Mouse (Mus musculus): Measurements from ENCODE around the gene Pid1. TPM values are rescaled to one million over a fixed set of nuclear protein-coding genes. Genes with fewer than 3 reads are reported as not detected.

Pid1 gene
- polyA plus RNA-seq, 1 experiment from 2014 or later, result 9.7 TPM

GRCm38 (mm10) chr1:84299719-84300118 is 64.3 kb downstream of the Pid1 start:
- Histone ChIP-seq H3K27ac (ENCODE audit: low read length) (no peak overlapping the region), H3K4me2 (ENCODE audit: low read depth, low read length) (no peak overlapping the region), H3K9me3 (replicated peaks; ENCODE audit: control insufficient read depth, low read length) (peaks cover 3% of the 10 kb centered on the region), H3K4me3 (ENCODE audit: low read length) (no peak overlapping the region), H3K36me3 (ENCODE audit: control insufficient read depth, insufficient read depth) (no peaks in the 10 kb centered on the region), H3K27me3 (ENCODE audit: control insufficient read depth, insufficient read depth, low read length) (no peaks in the 10 kb centered on the region), H3K4me1 (ENCODE audit: control insufficient read depth, insufficient read depth, low read length) (no peaks in the 10 kb centered on the region), H3K9ac (ENCODE audit: low read length) (no peak overlapping the region)
- 74% methylated on average over 1 of the region's 1 CpGs for WGBS
- ATAC-seq (replicated peaks; ENCODE audit: extremely low read depth, insufficient read depth, low FRiP score), result no peak

- Histone ChIP-seq H3K9me3 (replicated peaks; ENCODE audit: control insufficient read depth, low read length) (no peaks in the 10 kb centered on the region), H3K4me2 (ENCODE audit: low read depth, low read length) (0 out of 2 replicates have a peak overlapping the region, but pooled peaks have one; percentile 25), H3K27ac (ENCODE audit: low read length) (no peak overlapping the region), H3K27me3 (ENCODE audit: control insufficient read depth, insufficient read depth, low read length) (peaks cover 17% of the 10 kb centered on the region), H3K9ac (ENCODE audit: low read length) (no peak overlapping the region), H3K4me3 (ENCODE audit: low read length) (no peak overlapping the region), H3K36me3 (ENCODE audit: control insufficient read depth, insufficient read depth) (no peaks in the 10 kb centered on the region), H3K4me1 (ENCODE audit: control insufficient read depth, insufficient read depth, low read length) (peaks cover 4% of the 10 kb centered on the region)
- WGBS, result 27% methylated on average over 6 of the region's 6 CpGs
- no peak for ATAC-seq (replicated peaks; ENCODE audit: extremely low read depth, insufficient read depth, low FRiP score)
Observed at GRCm38 (mm10) chr1:84286682-84287111, 77.3 kb downstream of the Pid1 start.

- ATAC-seq (replicated peaks; ENCODE audit: extremely low read depth, insufficient read depth, low FRiP score), result no peak
- H3K4me3 ChIP-seq (ENCODE audit: low read length), result no peak overlapping the region
- H3K4me2 ChIP-seq (ENCODE audit: low read depth, low read length), result no peak overlapping the region
- WGBS, result 78% methylated on average over 7 of the region's 7 CpGs
- H3K36me3 ChIP-seq (ENCODE audit: control insufficient read depth, insufficient read depth), result no peaks in the 10 kb centered on the region
- H3K27ac ChIP-seq (ENCODE audit: low read length), result no peak overlapping the region
- no peaks in the 10 kb centered on the region for H3K9me3 ChIP-seq (replicated peaks; ENCODE audit: control insufficient read depth, low read length)
- H3K4me1 ChIP-seq (ENCODE audit: control insufficient read depth, insufficient read depth, low read length), result peaks cover 4% of the 10 kb centered on the region
- H3K9ac ChIP-seq (ENCODE audit: low read length), result no peak overlapping the region
- H3K27me3 ChIP-seq (ENCODE audit: control insufficient read depth, insufficient read depth, low read length), result peaks cover 17% of the 10 kb centered on the region
Observed at GRCm38 (mm10) chr1:84285620-84286019, 78.4 kb downstream of the Pid1 start.

- peaks cover 4% of the 10 kb centered on the region for H3K4me1 ChIP-seq (ENCODE audit: control insufficient read depth, insufficient read depth, low read length)
- ATAC-seq (replicated peaks; ENCODE audit: extremely low read depth, insufficient read depth, low FRiP score), result peak; percentile 81
- peak overlapping the region; percentile 70 for H3K4me3 ChIP-seq (ENCODE audit: low read length)
- H3K27me3 ChIP-seq (ENCODE audit: control insufficient read depth, insufficient read depth, low read length), result peaks cover 17% of the 10 kb centered on the region
- H3K9me3 ChIP-seq (replicated peaks; ENCODE audit: control insufficient read depth, low read length), result no peaks in the 10 kb centered on the region
- H3K27ac ChIP-seq (ENCODE audit: low read length), result no peak overlapping the region
- H3K9ac ChIP-seq (ENCODE audit: low read length), result peak overlapping the region; percentile 70
- 3% methylated on average over 34 of the region's 53 CpGs for WGBS
- no peaks in the 10 kb centered on the region for H3K36me3 ChIP-seq (ENCODE audit: control insufficient read depth, insufficient read depth)
- peak overlapping the region; percentile 93 for H3K4me2 ChIP-seq (ENCODE audit: low read depth, low read length)
Observed at GRCm38 (mm10) chr1:84284293-84285068, 79.5 kb downstream of the Pid1 start.

GRCm38 (mm10) chr1:84283119-84283518 is 80.9 kb downstream of the Pid1 start:
- Histone ChIP-seq H3K27ac (ENCODE audit: low read length) (no peak overlapping the region), H3K9me3 (replicated peaks; ENCODE audit: control insufficient read depth, low read length) (no peaks in the 10 kb centered on the region), H3K27me3 (ENCODE audit: control insufficient read depth, insufficient read depth, low read length) (peaks cover 17% of the 10 kb centered on the region), H3K9ac (ENCODE audit: low read length) (no peak overlapping the region), H3K4me2 (ENCODE audit: low read depth, low read length) (peak overlapping the region; percentile 93), H3K4me1 (ENCODE audit: control insufficient read depth, insufficient read depth, low read length) (peaks cover 4% of the 10 kb centered on the region), H3K4me3 (ENCODE audit: low read length) (peak overlapping the region; percentile 70), H3K36me3 (ENCODE audit: control insufficient read depth, insufficient read depth) (no peaks in the 10 kb centered on the region)
- ATAC-seq (replicated peaks; ENCODE audit: extremely low read depth, insufficient read depth, low FRiP score), result no peak
- WGBS, result 12% methylated on average over 2 of the region's 2 CpGs

- Histone ChIP-seq H3K4me2 (ENCODE audit: low read depth, low read length) (no peak overlapping the region), H3K27me3 (ENCODE audit: control insufficient read depth, insufficient read depth, low read length) (peaks cover 13% of the 10 kb centered on the region), H3K36me3 (ENCODE audit: control insufficient read depth, insufficient read depth) (no peaks in the 10 kb centered on the region), H3K4me3 (ENCODE audit: low read length) (no peak overlapping the region), H3K27ac (ENCODE audit: low read length) (no peak overlapping the region), H3K4me1 (ENCODE audit: control insufficient read depth, insufficient read depth, low read length) (peaks cover 4% of the 10 kb centered on the region), H3K9me3 (replicated peaks; ENCODE audit: control insufficient read depth, low read length) (no peaks in the 10 kb centered on the region), H3K9ac (ENCODE audit: low read length) (no peak overlapping the region)
- WGBS, result 77% methylated on average over 3 of the region's 3 CpGs
- no peak for ATAC-seq (replicated peaks; ENCODE audit: extremely low read depth, insufficient read depth, low FRiP score)
Observed at GRCm38 (mm10) chr1:84280171-84280570, 83.8 kb downstream of the Pid1 start.

- 80% methylated on average over 7 of the region's 7 CpGs for WGBS
- H3K36me3 ChIP-seq (ENCODE audit: control insufficient read depth, insufficient read depth), result no peaks in the 10 kb centered on the region
- no peak for ATAC-seq (replicated peaks; ENCODE audit: extremely low read depth, insufficient read depth, low FRiP score)
- H3K9ac ChIP-seq (ENCODE audit: low read length), result no peak overlapping the region
- H3K4me1 ChIP-seq (ENCODE audit: control insufficient read depth, insufficient read depth, low read length), result no peaks in the 10 kb centered on the region
- no peak overlapping the region for H3K27ac ChIP-seq (ENCODE audit: low read length)
- no peak overlapping the region for H3K4me3 ChIP-seq (ENCODE audit: low read length)
- peaks cover 2% of the 10 kb centered on the region; the same call in 1 of the 2 replicates for H3K27me3 ChIP-seq (ENCODE audit: control insufficient read depth, insufficient read depth, low read length)
- H3K9me3 ChIP-seq (replicated peaks; ENCODE audit: control insufficient read depth, low read length), result no peaks in the 10 kb centered on the region
- no peak overlapping the region for H3K4me2 ChIP-seq (ENCODE audit: low read depth, low read length)
Observed at GRCm38 (mm10) chr1:84278359-84279255, 85.4 kb downstream of the Pid1 start.

- no peak for ATAC-seq (replicated peaks; ENCODE audit: extremely low read depth, insufficient read depth, low FRiP score)
- Histone ChIP-seq H3K27ac (ENCODE audit: low read length) (no peak overlapping the region), H3K27me3 (ENCODE audit: control insufficient read depth, insufficient read depth, low read length) (no peaks in the 10 kb centered on the region), H3K36me3 (ENCODE audit: control insufficient read depth, insufficient read depth) (no peaks in the 10 kb centered on the region), H3K4me1 (ENCODE audit: control insufficient read depth, insufficient read depth, low read length) (no peaks in the 10 kb centered on the region), H3K4me2 (ENCODE audit: low read depth, low read length) (no peak overlapping the region), H3K4me3 (ENCODE audit: low read length) (no peak overlapping the region), H3K9ac (ENCODE audit: low read length) (no peak overlapping the region), H3K9me3 (replicated peaks; ENCODE audit: control insufficient read depth, low read length) (no peaks in the 10 kb centered on the region)
- 68% methylated on average over 4 of the region's 4 CpGs for WGBS
Observed at GRCm38 (mm10) chr1:84272951-84273350, 91.0 kb downstream of the Pid1 start.

- no peak overlapping the region for H3K4me3 ChIP-seq (ENCODE audit: low read length)
- no peak overlapping the region for H3K27ac ChIP-seq (ENCODE audit: low read length)
- H3K9ac ChIP-seq (ENCODE audit: low read length), result no peak overlapping the region
- no peak overlapping the region for H3K4me2 ChIP-seq (ENCODE audit: low read depth, low read length)
- WGBS, result 68% methylated on average over 2 of the region's 2 CpGs
- no peaks in the 10 kb centered on the region for H3K9me3 ChIP-seq (replicated peaks; ENCODE audit: control insufficient read depth, low read length)
- H3K27me3 ChIP-seq (ENCODE audit: control insufficient read depth, insufficient read depth, low read length), result no peaks in the 10 kb centered on the region
- no peak for ATAC-seq (replicated peaks; ENCODE audit: extremely low read depth, insufficient read depth, low FRiP score)
- no peaks in the 10 kb centered on the region for H3K36me3 ChIP-seq (ENCODE audit: control insufficient read depth, insufficient read depth)
- no peaks in the 10 kb centered on the region for H3K4me1 ChIP-seq (ENCODE audit: control insufficient read depth, insufficient read depth, low read length)
Observed at GRCm38 (mm10) chr1:84271712-84272200, 92.2 kb downstream of the Pid1 start.
